Mouse (Mus musculus) layer of hippocampus, adult 9-11 months (tissue): ENCODE results near the gene Parvb.

Source experiments
- DNase-seq: peaks from one replicate; pipeline ENCODE4 v3.0.0; 2022

The Parvb gene

GRCm38 (mm10) chr15:84297454-84297853 is 65.6 kb downstream of the Parvb start:
- DNase-seq, result no peak

- peak; percentile 74 for DNase-seq
These were observed 67.0 kb downstream of the Parvb start for GRCm38 (mm10) chr15:84298804-84299370.

GRCm38 (mm10) chr15:84299662-84300333 is 68.0 kb downstream of the Parvb start:
- DNase-seq, result no peak

- no peak for DNase-seq
These were observed 68.7 kb downstream of the Parvb start for GRCm38 (mm10) chr15:84300591-84300990.

GRCm38 (mm10) chr15:84301026-84301425 is 69.2 kb downstream of the Parvb start:
- no peak for DNase-seq

- no peak for DNase-seq
These were observed 70.0 kb downstream of the Parvb start for GRCm38 (mm10) chr15:84301641-84302420.

- no peak for DNase-seq
These were observed 71.4 kb downstream of the Parvb start for GRCm38 (mm10) chr15:84303264-84303663.

- no peak for DNase-seq
These were observed 73.5 kb downstream of the Parvb start for GRCm38 (mm10) chr15:84305333-84305732.

GRCm38 (mm10) chr15:84310271-84310670 is 78.4 kb downstream of the Parvb start:
- peak; percentile 55 for DNase-seq

GRCm38 (mm10) chr15:84311295-84312085 is 79.6 kb downstream of the Parvb start:
- no peak for DNase-seq

- no peak for DNase-seq
These were observed 81.2 kb downstream of the Parvb start for GRCm38 (mm10) chr15:84312878-84313565.

- no peak for DNase-seq
These were observed 81.7 kb downstream of the Parvb start for GRCm38 (mm10) chr15:84313566-84313878.

- no peak for DNase-seq
These were observed 82.7 kb downstream of the Parvb start for GRCm38 (mm10) chr15:84314420-84315080.

GRCm38 (mm10) chr15:84315276-84316046 is 83.6 kb downstream of the Parvb start:
- peak; percentile 81 for DNase-seq

- no peak for DNase-seq
These were observed 87.5 kb downstream of the Parvb start for GRCm38 (mm10) chr15:84319393-84319792.

GRCm38 (mm10) chr15:84321544-84322174 is 89.8 kb downstream of the Parvb start:
- DNase-seq, result peak; percentile 70

GRCm38 (mm10) chr15:84323966-84324869 is 92.4 kb downstream of the Parvb start, which contains the start of gene Parvg:
Gene Parvg (plus strand): TSS chr15:84324026.
- DNase-seq, result no peak

- no peak for DNase-seq
These were observed 93.2 kb downstream of the Parvb start for GRCm38 (mm10) chr15:84324870-84325553.

- peak; percentile 47 for DNase-seq
These were observed 93.9 kb downstream of the Parvb start for GRCm38 (mm10) chr15:84325736-84326135.
